14 mouse cellular contexts compared by ENCODE assay signal in the genomic region with DNA sequence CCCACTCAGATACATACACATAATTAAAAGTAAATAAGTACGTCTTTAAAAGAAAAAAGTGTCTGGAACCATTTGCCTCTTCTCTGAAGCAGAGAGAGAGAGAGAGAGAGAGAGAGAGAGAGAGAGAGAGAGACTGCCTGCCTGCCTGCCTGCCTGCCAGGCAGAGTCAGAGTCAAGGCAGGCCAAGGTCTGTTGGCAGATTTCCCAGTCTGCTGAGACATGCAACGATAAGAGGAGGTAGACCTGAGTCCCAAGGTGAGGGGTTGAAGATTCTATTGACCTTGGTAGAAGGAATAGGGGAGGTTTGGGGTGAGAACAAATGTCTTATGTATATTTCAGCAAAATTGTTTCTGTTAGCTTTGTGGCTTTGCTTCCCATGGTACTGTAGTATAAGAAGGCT. TPM values are rescaled to one million over a fixed set of nuclear protein-coding genes. Genes with fewer than 3 reads are reported as not detected.
A peak's percentile ranks its signal among the peaks of the same experiment; 100 is the strongest.
DNase-seq lines count a peak whose midpoint lies in the region; ATAC-seq and TF ChIP-seq lines count a peak whose summit lies in the region.
"Had no signal": no experiment of that assay in that cellular context is flagged by ENCODE, and none has a peak within 500 bp of the region (broad histone marks: within the 10 kb centered on the region; RNA-seq: fewer than 3 reads in every experiment).

No protein-coding gene starts in this region.

- no peak for ATAC-seq in hindbrain, postnatal 0 days
- ATAC-seq in hindbrain, embryonic 16.5 days, result no peak

- H3K27me3 ChIP-seq in hindbrain, postnatal 0 days (ENCODE audit: insufficient read depth, low read length), result no peaks in the 10 kb centered on the region
- H3K27me3 ChIP-seq in hindbrain, embryonic 16.5 days (replicated peaks; ENCODE audit: control insufficient read depth, insufficient read depth, low read length), result no peaks in the 10 kb centered on the region
- H3K27me3 ChIP-seq: CH12.LX; lung, embryonic 15.5 days; midbrain, embryonic 13.5 days; neural tube, embryonic 12.5 days had no signal

- no peaks in the 10 kb centered on the region for H3K36me3 ChIP-seq in hindbrain, postnatal 0 days (ENCODE audit: insufficient read depth, low read length)
- H3K36me3 ChIP-seq in hindbrain, embryonic 16.5 days (ENCODE audit: control insufficient read depth, insufficient read depth, low read length), result no peaks in the 10 kb centered on the region
- H3K36me3 ChIP-seq: hindbrain, embryonic 10.5 days; lung, embryonic 15.5 days; midbrain, embryonic 13.5 days; neural tube, embryonic 12.5 days had no signal

- H3K9ac ChIP-seq in hindbrain, postnatal 0 days (replicated peaks; ENCODE audit: low read length), result no peak overlapping the region
- no peak overlapping the region for H3K9ac ChIP-seq in hindbrain, embryonic 16.5 days (ENCODE audit: low read depth, low read length)
- H3K9ac ChIP-seq: lung, embryonic 15.5 days; midbrain, embryonic 13.5 days; neural tube, embryonic 12.5 days had no signal

- H3K4me1 ChIP-seq in hindbrain, postnatal 0 days (ENCODE audit: insufficient read depth, low read length), result no peaks in the 10 kb centered on the region
- H3K4me1 ChIP-seq in hindbrain, embryonic 16.5 days (ENCODE audit: control insufficient read depth, insufficient read depth, low read depth, low read length), result no peaks in the 10 kb centered on the region
- H3K4me1 ChIP-seq: lung, embryonic 15.5 days; neural tube, embryonic 12.5 days had no signal

- 52% methylated on average over 2 of the region's 2 CpGs for WGBS in hindbrain, postnatal 0 days
- WGBS in hindbrain, embryonic 16.5 days, result 50% methylated on average over 2 of the region's 2 CpGs

- H3K27ac ChIP-seq in hindbrain, postnatal 0 days, result no peak overlapping the region
- no peak overlapping the region for H3K27ac ChIP-seq in hindbrain, embryonic 16.5 days (ENCODE audit: low read depth, low read length)
- H3K27ac ChIP-seq: lung, embryonic 15.5 days; neural tube, embryonic 12.5 days had no signal

- H3K4me3 ChIP-seq in hindbrain, postnatal 0 days (ENCODE audit: low read length), result no peak overlapping the region
- no peak overlapping the region for H3K4me3 ChIP-seq in hindbrain, embryonic 16.5 days (ENCODE audit: low read length)
- H3K4me3 ChIP-seq: hindbrain, embryonic 10.5 days; lung, embryonic 15.5 days; midbrain, embryonic 13.5 days; neural tube, embryonic 12.5 days had no signal

- H3K9me3 ChIP-seq in hindbrain, postnatal 0 days (ENCODE audit: low read length), result no peaks in the 10 kb centered on the region
- no peaks in the 10 kb centered on the region for H3K9me3 ChIP-seq in hindbrain, embryonic 16.5 days (ENCODE audit: control insufficient read depth, low read length)
- H3K9me3 ChIP-seq: hindbrain, embryonic 10.5 days; lung, embryonic 15.5 days; midbrain, embryonic 13.5 days; neural tube, embryonic 12.5 days had no signal

- no peak for TF ChIP-seq CTCF in hindbrain, postnatal 0 days (IDR thresholded peaks at IDR 0.05; ENCODE audit: low read depth)

- no peak overlapping the region for H3K4me2 ChIP-seq in hindbrain, postnatal 0 days (ENCODE audit: low read depth, low read length)
- H3K4me2 ChIP-seq in hindbrain, embryonic 16.5 days (ENCODE audit: low read length), result no peak overlapping the region
- H3K4me2 ChIP-seq: lung, embryonic 15.5 days; midbrain, embryonic 13.5 days; neural tube, embryonic 12.5 days had no signal

- peak; percentile 40 for DNase-seq in hindbrain, postnatal 0 days (ENCODE audit: low spot score)
- DNase-seq in MN1 (ENCODE audit: low spot score), result peak; percentile 64
- DNase-seq in adrenal gland, postnatal 14 days, result peak; percentile 77
- peak; percentile 59 for DNase-seq in kidney, postnatal 14 days
- DNase-seq in gastrocnemius, postnatal 4 days (ENCODE audit: low spot score in 2 of 2), result no peak
- no peak for DNase-seq in thymus, postnatal 0 days (ENCODE audit: low spot score)
- DNase-seq: right cerebral cortex, postnatal 25 days; thymus, adult 18-20 months had no signal

RNA-seq across cellular contexts. Expression of a gene that starts 42.9 kb away (rescaled TPM):
- total RNA-seq in hindbrain, postnatal 0 days (2014; rRNA removed), result 4.1 and 6.0 TPM in 2 replicates
- polyA plus RNA-seq in hindbrain, postnatal 0 days (2015; fragmentation: Nextera tagmentation; extraction: Ambion mirVana), result 1.5 and 1.7 TPM in 2 replicates
- polyA plus RNA-seq in hindbrain, embryonic 16.5 days (2015; fragmentation: Nextera tagmentation; extraction: Ambion mirVana), result 1.5 and 1.7 TPM in 2 replicates
- total RNA-seq in adrenal gland, postnatal 14 days (2021), result 19.6 and 27.8 TPM in 2 replicates
- total RNA-seq in gastrocnemius, postnatal 4 days (2021), result under 1 TPM; 0.41 to 0.86 TPM
- polyA plus RNA-seq in thymus, postnatal 0 days (2015; fragmentation: Nextera tagmentation; extraction: Ambion mirVana), result not detected in 2 replicates
- total RNA-seq: CH12.LX had no signal

Comparison
In these comparisons a context has a peak if more than half of its experiments do, and no peak if none do; other contexts are left out.
1. DNase-seq: peak in hindbrain, postnatal 0 days (single experiment), MN1 (single experiment), adrenal gland, postnatal 14 days (single experiment) and kidney, postnatal 14 days (single experiment); none in gastrocnemius, postnatal 4 days (0 of 2) and thymus, postnatal 0 days (single experiment).